Mouse (Mus musculus) CD4-positive, CD25-positive, alpha-beta regulatory T cell, adult 2 months (primary cell): Measurements from ENCODE around the gene Gpx3.
"Not testable (repeated sequence)": the region's sequence is repeated elsewhere in the genome, so short reads cannot be mapped to it uniquely, and the experiment has no call there.

Source experiments
- DNase-seq: peaks from one replicate; pipeline ENCODE4 v3.0.0-alpha.2; 2012; ENCODE audit warnings: low read depth, low spot score

Gpx3 gene

GRCm38 (mm10) chr11:54879922-54880321, 22.3 kb upstream of the Gpx3 start:
- DNase-seq: no peak

GRCm38 (mm10) chr11:54881051-54881474, 21.2 kb upstream of the Gpx3 start:
- DNase-seq: no peak

GRCm38 (mm10) chr11:54882671-54883070, 19.6 kb upstream of the Gpx3 start:
- DNase-seq: no peak

- DNase-seq: peak; percentile 46
These were observed 17.9 kb upstream of the Gpx3 start for GRCm38 (mm10) chr11:54884197-54884828.

GRCm38 (mm10) chr11:54884937-54885336, 17.3 kb upstream of the Gpx3 start:
- DNase-seq: no peak

GRCm38 (mm10) chr11:54885406-54885805, 16.8 kb upstream of the Gpx3 start:
- no peak for DNase-seq

GRCm38 (mm10) chr11:54887927-54888326, 14.3 kb upstream of the Gpx3 start:
- DNase-seq: no peak

- DNase-seq: no peak
These were observed 10.9 kb upstream of the Gpx3 start for GRCm38 (mm10) chr11:54891341-54891740.

- DNase-seq: no peak
These were observed 10.2 kb upstream of the Gpx3 start for GRCm38 (mm10) chr11:54892091-54892490.

GRCm38 (mm10) chr11:54894589-54894988, 7.7 kb upstream of the Gpx3 start:
- no peak for DNase-seq

GRCm38 (mm10) chr11:54896646-54897045, 5.6 kb upstream of the Gpx3 start:
- DNase-seq: not testable (repeated sequence)

- DNase-seq: no peak
These were observed 4.8 kb upstream of the Gpx3 start for GRCm38 (mm10) chr11:54897470-54897869.

GRCm38 (mm10) chr11:54899657-54900056, 2.6 kb upstream of the Gpx3 start:
- DNase-seq: no peak

GRCm38 (mm10) chr11:54903339-54903738, 1.1 kb downstream of the Gpx3 start:
- DNase-seq: no peak

GRCm38 (mm10) chr11:54903940-54904706, 1.9 kb downstream of the Gpx3 start:
- peak; percentile 58 for DNase-seq

- DNase-seq: no peak
These were observed 2.8 kb downstream of the Gpx3 start for GRCm38 (mm10) chr11:54905086-54905485.

GRCm38 (mm10) chr11:54905931-54906330, 3.7 kb downstream of the Gpx3 start:
- DNase-seq: no peak

- no peak for DNase-seq
These were observed 4.2 kb downstream of the Gpx3 start for GRCm38 (mm10) chr11:54906466-54906865.

GRCm38 (mm10) chr11:54907259-54907658, 5.0 kb downstream of the Gpx3 start:
- no peak for DNase-seq

GRCm38 (mm10) chr11:54909273-54909672, 7.0 kb downstream of the Gpx3 start:
- no peak for DNase-seq

- DNase-seq: no peak
These were observed 7.9 kb downstream of the Gpx3 start for GRCm38 (mm10) chr11:54910081-54910665.

GRCm38 (mm10) chr11:54911201-54911600, 8.9 kb downstream of the Gpx3 start:
- DNase-seq: no peak
